Mouse (Mus musculus) hindbrain, embryonic 15.5 days (tissue): ENCODE measurements at regions not wholly inside any gene's neighbourhood (a gene's known extent, or its start where the extent isn't known, plus 50 kb on each side); places are given as distances from the start of the nearest gene placed in this dataset.
A peak's percentile ranks its signal among the peaks of the same experiment; 100 is the strongest.

ENCODE experiments used
- ATAC-seq: fragments of 200-750 bp; cut with Nextera tagmentation; 2 replicates; pipeline ENCODE4 v1.8.0; 2017; ENCODE audit warnings: low read depth, moderate number of reproducible peaks, moderate TSS enrichment; ENCODE audit not compliant: low FRiP score
- H3K27ac ChIP-seq: fragments of 300-500 bp; sonication (generic); replicated peaks from 2 replicates; pipeline ENCODE4 v1.5.1; 2015; ENCODE audit warnings: mild to moderate bottlenecking, inconsistent platforms
- H3K27me3 ChIP-seq: fragments of 300-500 bp; sonication (generic); 2 replicates; pipeline ENCODE4 v1.6.1; 2015; ENCODE audit warnings: control low read depth, inconsistent platforms
- H3K36me3 ChIP-seq: fragments of 300-500 bp; sonication (generic); 2 replicates; pipeline ENCODE4 v1.6.1; 2015; ENCODE audit warnings: control low read depth, inconsistent platforms
- H3K4me1 ChIP-seq: fragments of 300-500 bp; sonication (generic); replicated peaks from 2 replicates; pipeline ENCODE4 v1.6.1; 2015; ENCODE audit warnings: control low read depth, inconsistent platforms
- H3K4me2 ChIP-seq: fragments of 300-500 bp; sonication (generic); 2 replicates; pipeline ENCODE4 v1.6.1; 2015; ENCODE audit warnings: moderate library complexity, mild to moderate bottlenecking, inconsistent platforms
- H3K4me3 ChIP-seq: fragments of 300-500 bp; sonication (generic); 2 replicates; pipeline ENCODE4 v1.5.1; 2015; ENCODE audit warnings: mild to moderate bottlenecking, inconsistent platforms
- H3K9ac ChIP-seq: fragments of 300-500 bp; sonication (generic); 2 replicates; pipeline ENCODE4 v1.6.1; 2015; ENCODE audit warnings: inconsistent platforms
- H3K9me3 ChIP-seq: fragments of 300-500 bp; sonication (generic); 2 replicates; pipeline ENCODE4 v1.6.1; 2016; ENCODE audit warnings: control low read depth, inconsistent platforms
- WGBS: fragments of 180-500 bp; shearing (Covaris S2); methylation state at CpG from one replicate; pipeline ENCODE4 v1.1.7; 2015; 5-methylcytosine and 5-hydroxymethylcytosine counted together

- no peaks in the 10 kb centered on the region; the same call in 1 of the 2 replicates for H3K4me1 ChIP-seq
- H3K36me3 ChIP-seq: no peaks in the 10 kb centered on the region
- no peaks in the 10 kb centered on the region for H3K27me3 ChIP-seq
- 65% methylated on average over 6 of the region's 6 CpGs for WGBS
- no peaks in the 10 kb centered on the region for H3K9me3 ChIP-seq
- H3K4me3 ChIP-seq: no peak overlapping the region
- H3K27ac ChIP-seq: no peak overlapping the region
- no peak overlapping the region for H3K9ac ChIP-seq
- H3K4me2 ChIP-seq: no peak overlapping the region
- ATAC-seq: no peak
Measured at GRCm38 (mm10) chr14:60439106-60439505, 66.0 kb downstream of the Amer2 start.

GRCm38 (mm10) chr14:60443821-60444551, 70.9 kb downstream of the Amer2 start:
- Histone ChIP-seq H3K4me2 (no peak overlapping the region), H3K27ac (no peak overlapping the region), H3K9me3 (no peaks in the 10 kb centered on the region), H3K36me3 (no peaks in the 10 kb centered on the region), H3K9ac (no peak overlapping the region), H3K27me3 (no peaks in the 10 kb centered on the region), H3K4me3 (no peak overlapping the region), H3K4me1 (no peaks in the 10 kb centered on the region; the same call in 1 of the 2 replicates)
- whole genome bisulfite sequencing: 80% methylated on average over 7 of the region's 7 CpGs
- no peak for ATAC-seq

GRCm38 (mm10) chr14:60444552-60444937, 71.5 kb downstream of the Amer2 start:
- Histone ChIP-seq H3K9me3 (no peaks in the 10 kb centered on the region), H3K9ac (no peak overlapping the region), H3K27ac (no peak overlapping the region), H3K4me3 (no peak overlapping the region), H3K4me2 (no peak overlapping the region), H3K27me3 (no peaks in the 10 kb centered on the region), H3K4me1 (no peaks in the 10 kb centered on the region; the same call in 1 of the 2 replicates), H3K36me3 (no peaks in the 10 kb centered on the region)
- ATAC-seq: no peak
- 76% methylated on average over 3 of the region's 3 CpGs for whole genome bisulfite sequencing

GRCm38 (mm10) chr14:60446037-60446436, 73.0 kb downstream of the Amer2 start:
- Histone ChIP-seq H3K4me1 (no peaks in the 10 kb centered on the region; the same call in 1 of the 2 replicates), H3K27ac (no peak overlapping the region), H3K9me3 (no peaks in the 10 kb centered on the region), H3K4me3 (no peak overlapping the region), H3K36me3 (no peaks in the 10 kb centered on the region), H3K27me3 (no peaks in the 10 kb centered on the region), H3K9ac (no peak overlapping the region), H3K4me2 (no peak overlapping the region)
- ATAC-seq: no peak
- whole genome bisulfite sequencing: 58% methylated on average over 6 of the region's 6 CpGs

- no peaks in the 10 kb centered on the region for H3K4me1 ChIP-seq
- ATAC-seq: no peak
Measured at GRCm38 (mm10) chr14:60451216-60451615, 78.2 kb downstream of the Amer2 start.

GRCm38 (mm10) chr14:60451684-60452083, 78.6 kb downstream of the Amer2 start:
- H3K27ac ChIP-seq: no peak overlapping the region
- no peaks in the 10 kb centered on the region for H3K27me3 ChIP-seq
- no peak overlapping the region for H3K4me2 ChIP-seq
- H3K9me3 ChIP-seq: no peaks in the 10 kb centered on the region
- no peak overlapping the region for H3K9ac ChIP-seq
- no peaks in the 10 kb centered on the region for H3K36me3 ChIP-seq
- H3K4me1 ChIP-seq: no peaks in the 10 kb centered on the region
- ATAC-seq: no peak
- 78% methylated on average over 7 of the region's 7 CpGs for WGBS
- H3K4me3 ChIP-seq: no peak overlapping the region

More at GRCm38 (mm10) chr14:60451216-60451615, 78.2 kb downstream of the Amer2 start:
- Histone ChIP-seq H3K27ac (no peak overlapping the region), H3K9me3 (no peaks in the 10 kb centered on the region), H3K9ac (no peak overlapping the region), H3K27me3 (no peaks in the 10 kb centered on the region), H3K4me3 (no peak overlapping the region), H3K4me2 (no peak overlapping the region), H3K36me3 (no peaks in the 10 kb centered on the region)
- 92% methylated on average over 9 of the region's 9 CpGs for WGBS

GRCm38 (mm10) chr14:60456767-60457166, 83.7 kb downstream of the Amer2 start:
- Histone ChIP-seq H3K9ac (no peak overlapping the region), H3K4me2 (no peak overlapping the region), H3K27ac (no peak overlapping the region), H3K9me3 (no peaks in the 10 kb centered on the region), H3K4me1 (no peaks in the 10 kb centered on the region), H3K4me3 (no peak overlapping the region), H3K36me3 (no peaks in the 10 kb centered on the region), H3K27me3 (no peaks in the 10 kb centered on the region)
- 63% methylated on average over 9 of the region's 9 CpGs for WGBS
- no peak for ATAC-seq

- under 1% methylated on average over 38 of the region's 38 CpGs for WGBS
- ATAC-seq: peak; percentile 88
- H3K36me3 ChIP-seq: no peaks in the 10 kb centered on the region
- peak overlapping the region; percentile 27; the same call in 1 of the 2 replicates for H3K9ac ChIP-seq
- peak overlapping the region; percentile 86 for H3K4me2 ChIP-seq
- H3K27ac ChIP-seq: peak overlapping the region; percentile 52; the same call in 1 of the 2 replicates
- no peaks in the 10 kb centered on the region; the same call in 1 of the 2 replicates for H3K27me3 ChIP-seq
- peak overlapping the region; percentile 43 for H3K4me3 ChIP-seq
- H3K9me3 ChIP-seq: no peaks in the 10 kb centered on the region
- peaks cover 20% of the 10 kb centered on the region for H3K4me1 ChIP-seq
Measured at GRCm38 (mm10) chr14:60484996-60485888, 112.2 kb downstream of the Amer2 start.

GRCm38 (mm10) chr14:60485889-60486274, 112.8 kb downstream of the Amer2 start:
- Histone ChIP-seq H3K9me3 (no peaks in the 10 kb centered on the region), H3K4me2 (peak overlapping the region; percentile 86), H3K9ac (no peak overlapping the region), H3K27ac (no peak overlapping the region), H3K27me3 (no peaks in the 10 kb centered on the region; the same call in 1 of the 2 replicates), H3K36me3 (no peaks in the 10 kb centered on the region), H3K4me3 (peak overlapping the region; percentile 43), H3K4me1 (peaks cover 20% of the 10 kb centered on the region)
- WGBS: 2% methylated on average over 5 of the region's 5 CpGs
- peak; percentile 86 for ATAC-seq

GRCm38 (mm10) chr14:60486278-60486935, 113.3 kb downstream of the Amer2 start:
- peaks cover 20% of the 10 kb centered on the region for H3K4me1 ChIP-seq
- H3K36me3 ChIP-seq: no peaks in the 10 kb centered on the region
- H3K27ac ChIP-seq: no peak overlapping the region
- WGBS: 4% methylated on average over 9 of the region's 9 CpGs
- H3K9ac ChIP-seq: no peak overlapping the region
- no peaks in the 10 kb centered on the region for H3K9me3 ChIP-seq
- ATAC-seq: peak; percentile 67; the same call in 1 of the 2 replicates
- no peaks in the 10 kb centered on the region; the same call in 1 of the 2 replicates for H3K27me3 ChIP-seq
- peak overlapping the region; percentile 86 for H3K4me2 ChIP-seq
- peak overlapping the region; percentile 43 for H3K4me3 ChIP-seq

- Histone ChIP-seq H3K4me3 (no peak overlapping the region), H3K36me3 (no peaks in the 10 kb centered on the region), H3K4me1 (peaks cover 20% of the 10 kb centered on the region), H3K4me2 (no peak overlapping the region), H3K9ac (no peak overlapping the region), H3K27ac (no peak overlapping the region), H3K9me3 (no peaks in the 10 kb centered on the region), H3K27me3 (no peaks in the 10 kb centered on the region; the same call in 1 of the 2 replicates)
- WGBS: 79% methylated on average over 4 of the region's 4 CpGs
- no peak for ATAC-seq
Measured at GRCm38 (mm10) chr14:60489111-60489510, 116.1 kb downstream of the Amer2 start.
